Mouse (Mus musculus): ENCODE results near the gene Chst4.
"Not testable (repeated sequence)": the region's sequence is repeated elsewhere in the genome, so short reads cannot be mapped to it uniquely, and the experiment has no call there.

The Chst4 gene

GRCm38 (mm10) chr8:110039659-110040058 is at the start of gene Chst4:
Gene Chst4, minus strand, starts transcription at chr8:110039740.
- no peak for DNase-seq (ENCODE audit: low spot score in 2 of 2)

GRCm38 (mm10) chr8:110082416-110083105 is 43.0 kb upstream of the Chst4 start:
- DNase-seq (ENCODE audit: low spot score in 2 of 2): no peak

- peak; percentile 43 to 55 for DNase-seq (ENCODE audit: low spot score in 2 of 2)
Observed at GRCm38 (mm10) chr8:110079282-110080221, 40.0 kb upstream of the Chst4 start, which contains the start of gene Zfp612. Gene Zfp612, plus strand, starts transcription at chr8:110079746.

DNA sequence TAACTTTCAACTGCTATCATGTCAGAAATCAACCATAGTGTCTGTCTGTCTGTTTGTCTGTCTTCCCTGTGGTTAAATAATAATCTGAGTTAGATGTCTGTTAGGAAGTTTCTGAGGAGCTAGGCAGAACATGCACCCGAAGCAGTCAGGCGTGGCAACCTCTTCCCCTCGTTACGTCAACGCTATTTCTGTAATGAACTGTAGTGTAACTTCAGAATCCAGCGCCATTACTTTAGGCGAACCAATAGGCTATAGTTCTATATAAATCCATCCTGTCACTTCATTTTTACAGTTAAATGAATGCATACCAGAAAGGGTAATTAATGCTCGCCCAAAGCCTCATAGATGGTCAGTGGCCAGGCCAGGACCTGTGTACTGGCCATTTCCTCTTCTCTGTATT is 35.0 kb upstream of the Chst4 start:
- DNase-seq (ENCODE audit: low spot score in 2 of 2): no peak

GRCm38 (mm10) chr8:110071600-110071999 is 32.1 kb upstream of the Chst4 start:
- peak in 1 of 2 experiments; percentile 41 for DNase-seq (ENCODE audit: low spot score in 2 of 2)

DNA sequence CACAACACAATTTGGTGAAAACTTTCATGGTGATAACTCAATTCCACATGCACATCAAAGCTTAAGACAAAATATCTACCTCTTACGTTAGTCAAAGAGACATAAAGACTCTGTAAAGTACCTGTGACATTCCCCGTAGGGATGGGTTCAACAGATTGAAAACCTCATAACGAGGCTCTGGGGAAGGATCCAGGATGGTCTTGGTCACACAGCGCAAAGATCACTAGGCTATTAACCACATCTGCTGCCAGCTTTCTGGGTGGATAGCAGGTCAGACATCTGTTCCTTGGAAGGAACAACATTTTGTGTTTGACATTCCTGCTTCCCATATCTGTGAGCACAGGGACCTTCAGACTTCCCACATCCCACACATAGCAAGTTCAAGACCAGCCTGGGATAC is 30.2 kb upstream of the Chst4 start:
- DNase-seq (ENCODE audit: low spot score in 2 of 2): no peak

DNA sequence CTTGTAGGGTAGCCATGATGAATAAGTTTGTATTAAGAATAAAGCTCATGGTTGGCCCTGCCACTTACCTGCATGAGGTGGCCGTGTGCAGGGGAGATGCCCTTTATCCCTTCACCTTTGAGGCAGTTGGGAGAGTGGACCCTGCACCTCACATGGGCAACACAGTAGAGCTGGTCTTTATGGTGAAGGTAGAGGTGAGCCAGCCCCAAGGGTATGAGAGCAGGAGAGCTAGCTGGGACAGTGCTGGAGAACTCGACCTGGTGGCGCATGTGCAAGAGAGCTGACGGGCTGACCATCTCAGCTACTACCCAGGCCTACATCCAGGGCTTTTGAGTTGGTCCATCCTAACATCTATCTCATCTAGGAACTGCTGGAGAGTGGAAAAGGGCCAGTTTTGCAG is 26.1 kb upstream of the Chst4 start:
- no peak for DNase-seq (ENCODE audit: low spot score in 2 of 2)

DNA sequence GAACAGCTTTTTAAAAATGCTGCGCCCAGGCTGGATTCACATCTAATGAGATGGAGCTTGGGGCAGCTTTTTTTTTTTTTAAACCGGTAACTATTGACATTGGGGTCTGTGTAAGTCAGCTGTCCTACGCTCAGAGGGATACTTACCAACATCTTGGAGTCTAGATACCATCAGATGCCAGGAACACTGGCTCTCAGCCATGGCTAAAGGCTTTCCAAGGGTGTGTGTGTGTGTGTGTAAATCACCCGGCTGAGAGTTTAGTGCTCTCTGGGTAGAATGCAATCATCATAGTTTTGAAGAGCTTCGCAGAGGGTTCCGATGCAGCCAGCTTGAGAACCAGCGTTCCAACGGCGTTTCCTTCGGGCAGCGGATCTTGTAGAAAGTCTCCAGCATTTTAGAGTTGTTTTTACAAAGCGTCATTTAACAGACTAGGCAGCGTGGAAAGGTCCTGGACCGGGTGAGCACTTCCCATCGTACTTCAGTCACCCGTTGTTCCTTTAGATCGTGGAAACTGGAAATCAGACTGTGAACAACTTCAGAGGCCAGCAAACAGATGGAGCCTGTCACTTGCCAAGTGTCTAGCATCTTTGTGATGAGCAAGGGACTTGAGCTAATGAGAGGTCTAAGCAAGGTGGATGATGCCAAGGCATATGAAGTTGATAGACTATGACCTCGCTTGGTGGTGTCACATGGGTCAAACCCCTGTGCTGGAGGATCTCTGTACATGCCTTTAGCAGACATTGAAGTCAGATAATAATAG is 25.2 kb upstream of the Chst4 start:
- no peak for DNase-seq (ENCODE audit: low spot score in 2 of 2)

GRCm38 (mm10) chr8:110064161-110064560 is 24.6 kb upstream of the Chst4 start:
- DNase-seq (ENCODE audit: low spot score in 2 of 2): no peak

GRCm38 (mm10) chr8:110058207-110058606 is 18.7 kb upstream of the Chst4 start:
- DNase-seq (ENCODE audit: low spot score in 2 of 2): no peak

GRCm38 (mm10) chr8:110051208-110051607 is 11.7 kb upstream of the Chst4 start:
- DNase-seq (ENCODE audit: low spot score in 2 of 2): no peak

- no peak for DNase-seq (ENCODE audit: low spot score in 2 of 2)
Observed at GRCm38 (mm10) chr8:110040509-110040908, 969 bp upstream of the Chst4 start.

DNA sequence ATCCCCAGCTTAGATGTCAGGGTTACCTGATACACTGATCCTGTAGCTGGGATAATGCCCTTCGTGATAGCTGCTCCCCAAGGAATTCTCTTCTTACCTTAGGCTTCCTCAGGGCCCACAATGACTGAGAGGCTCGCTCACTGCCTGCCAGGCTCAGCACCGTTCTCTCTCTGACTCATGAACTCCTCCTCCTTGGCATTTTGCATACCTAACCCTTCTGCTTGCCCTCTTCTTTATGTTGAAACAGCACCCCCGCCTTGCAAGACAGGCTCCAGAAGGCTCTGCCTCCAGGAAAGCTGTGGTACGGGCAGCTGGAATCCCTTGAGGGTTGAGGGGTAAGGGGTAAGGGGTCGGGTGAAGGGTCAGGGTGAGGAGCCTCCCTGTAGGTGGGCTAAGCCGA is 324 bp downstream of the Chst4 start:
- DNase-seq (ENCODE audit: low spot score in 2 of 2): no peak

DNA sequence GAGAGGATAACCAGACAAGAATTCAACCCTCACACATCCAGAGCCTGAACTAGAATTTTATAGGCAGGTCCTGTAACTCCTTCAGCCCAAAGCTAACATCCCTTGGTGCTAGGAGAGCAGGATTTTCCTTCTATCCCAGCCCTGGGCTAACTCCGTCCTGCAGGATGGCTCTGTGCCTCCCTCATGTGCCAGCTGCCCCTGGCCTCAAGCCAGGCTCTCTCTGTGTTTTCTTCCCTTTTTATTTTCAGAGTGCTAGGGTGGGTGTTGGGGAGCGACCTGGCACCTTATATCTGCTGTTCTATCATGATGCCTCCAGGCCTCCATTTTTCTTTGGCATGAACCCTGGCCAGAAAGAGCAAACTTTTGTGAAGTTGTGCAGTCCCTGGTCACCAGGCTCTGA is 3.4 kb downstream of the Chst4 start:
- no peak for DNase-seq (ENCODE audit: low spot score in 2 of 2)

GRCm38 (mm10) chr8:110034331-110034730 is 5.2 kb downstream of the Chst4 start:
- DNase-seq (ENCODE audit: low spot score in 2 of 2): no peak

DNA sequence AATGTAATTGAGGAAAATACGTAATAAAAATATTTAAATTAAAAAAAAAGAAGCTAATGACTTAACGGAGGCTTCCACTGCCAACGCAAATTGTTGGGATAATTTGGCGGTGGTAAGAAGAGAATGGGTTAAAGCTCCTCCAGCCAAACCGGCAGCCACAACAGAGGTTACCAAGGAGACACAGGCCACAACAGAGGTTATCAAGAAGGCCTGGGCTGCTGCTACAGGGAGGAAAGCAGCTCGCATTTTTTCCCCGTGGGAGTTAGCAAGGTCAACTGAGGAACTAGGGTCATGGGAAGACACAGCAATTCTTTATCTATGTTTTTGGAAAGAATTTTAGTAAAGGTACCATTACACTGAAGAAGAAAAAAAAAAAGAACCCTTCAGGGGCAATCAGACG is 5.8 kb downstream of the Chst4 start:
- not testable (repeated sequence) for DNase-seq (ENCODE audit: low spot score in 2 of 2)

GRCm38 (mm10) chr8:110022768-110023344 is 16.7 kb downstream of the Chst4 start:
- DNase-seq (ENCODE audit: low spot score in 2 of 2): no peak

GRCm38 (mm10) chr8:110022081-110022480 is 17.5 kb downstream of the Chst4 start:
- no peak for DNase-seq (ENCODE audit: low spot score in 2 of 2)

- peak; percentile 15 to 20 for DNase-seq (ENCODE audit: low spot score in 2 of 2)
Observed at GRCm38 (mm10) chr8:110010868-110011267, 28.7 kb downstream of the Chst4 start.

GRCm38 (mm10) chr8:110008995-110009446 is 30.5 kb downstream of the Chst4 start:
- DNase-seq (ENCODE audit: low spot score in 2 of 2): no peak

DNA sequence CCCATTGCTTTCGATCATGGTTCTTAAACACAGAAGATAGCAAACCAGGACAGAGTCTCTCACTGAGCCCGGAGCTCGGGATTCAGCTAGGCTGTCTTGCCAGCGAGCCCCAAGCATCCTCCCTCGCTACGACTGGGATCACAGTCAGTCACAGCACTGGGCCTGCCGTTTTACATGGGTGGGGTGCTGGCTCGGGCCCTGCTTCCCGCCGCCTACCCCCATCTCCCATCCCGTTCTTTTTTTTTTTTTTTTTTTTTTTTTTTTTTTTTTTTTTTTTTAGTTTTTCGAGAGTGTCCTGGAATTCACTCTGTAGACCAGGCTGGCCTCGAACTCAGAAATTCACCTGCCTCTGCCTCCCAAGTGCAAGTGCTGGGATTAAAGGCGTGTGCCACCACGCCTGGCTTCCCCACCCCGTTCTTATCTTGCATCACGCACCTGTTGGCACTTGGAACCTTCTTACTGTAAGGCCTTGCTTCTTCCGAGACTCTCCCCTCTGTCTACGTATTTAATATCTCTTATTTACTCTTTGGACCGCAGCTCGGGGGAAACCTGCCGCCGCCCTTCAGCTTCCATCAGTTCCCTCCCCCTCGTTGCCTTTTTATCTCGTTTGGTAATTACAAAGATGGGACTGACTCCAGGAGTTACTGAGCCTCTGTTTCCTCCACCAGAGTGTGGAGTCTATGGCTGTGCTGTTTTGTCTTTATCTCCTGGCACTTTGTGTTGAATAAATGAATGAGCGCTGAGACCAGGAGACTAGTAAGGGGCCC is 31.1 kb downstream of the Chst4 start:
- DNase-seq (ENCODE audit: low spot score in 2 of 2): no peak
